Mouse (Mus musculus) layer of hippocampus, adult 9-11 months (tissue): Measurements from ENCODE around the gene Tmeff1.

Experiments
- DNase-seq: peaks from one replicate; pipeline ENCODE4 v3.0.0; 2022

The Tmeff1 gene

DNA sequence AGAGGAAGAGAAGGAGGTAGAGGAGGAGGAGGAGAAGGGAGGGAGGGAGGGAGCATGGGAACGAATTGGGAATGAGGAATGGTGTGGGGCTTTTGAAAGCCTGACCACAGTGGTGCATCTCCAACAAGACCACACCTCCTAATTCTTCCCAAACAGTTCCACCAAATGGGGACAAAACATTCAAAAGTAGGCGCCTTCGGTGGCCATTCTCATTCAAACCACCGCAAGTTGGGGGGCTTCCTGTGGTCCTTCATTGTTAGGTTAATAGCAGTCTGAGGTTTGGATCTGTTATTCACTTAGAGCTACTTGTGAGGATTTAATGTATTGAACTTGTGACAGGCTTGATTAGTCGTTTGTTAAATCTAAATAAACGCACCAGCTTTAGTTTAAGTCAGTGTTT, 40.0 kb downstream of the Tmeff1 start:
- no peak for DNase-seq

DNA sequence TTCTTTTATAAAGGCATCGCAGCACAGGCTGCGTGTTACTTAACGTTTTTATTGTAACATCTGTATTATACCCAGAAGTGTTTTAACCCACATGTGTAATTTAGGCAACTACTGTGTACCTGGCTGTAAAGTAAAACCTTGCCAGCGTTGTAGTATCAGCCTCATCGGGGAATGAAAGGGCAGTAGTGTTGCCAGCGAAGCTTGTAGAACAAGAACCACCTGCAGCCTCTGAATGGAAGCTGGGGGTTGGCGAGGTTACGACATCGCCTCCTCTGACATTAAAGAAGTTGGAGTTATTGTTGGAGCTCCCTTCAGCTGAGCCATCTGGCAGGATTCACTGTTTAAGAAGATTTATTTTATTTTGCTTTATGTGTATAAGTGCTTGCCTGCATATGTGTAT, 40.9 kb downstream of the Tmeff1 start:
- DNase-seq: no peak

DNA sequence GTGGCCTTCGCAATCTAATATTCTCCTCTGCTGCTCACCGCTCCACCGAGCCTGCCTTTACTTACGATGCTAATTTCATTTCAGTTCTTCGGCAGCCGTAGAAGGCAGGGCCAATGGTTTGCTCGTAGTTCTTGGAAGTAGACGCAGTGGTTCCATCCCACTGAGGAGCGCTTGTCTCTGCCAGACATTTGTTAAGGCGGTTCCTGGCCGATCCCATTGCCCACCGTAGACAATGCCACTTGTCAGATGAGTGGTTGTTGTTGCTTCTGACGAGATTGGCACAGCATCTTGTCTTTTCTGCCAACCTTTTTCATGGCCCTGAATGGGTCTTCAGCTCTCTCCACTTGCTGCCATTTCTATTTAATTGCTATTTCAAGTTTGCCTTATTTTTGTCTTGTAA, 44.5 kb downstream of the Tmeff1 start:
- peak; percentile 55 for DNase-seq

DNA sequence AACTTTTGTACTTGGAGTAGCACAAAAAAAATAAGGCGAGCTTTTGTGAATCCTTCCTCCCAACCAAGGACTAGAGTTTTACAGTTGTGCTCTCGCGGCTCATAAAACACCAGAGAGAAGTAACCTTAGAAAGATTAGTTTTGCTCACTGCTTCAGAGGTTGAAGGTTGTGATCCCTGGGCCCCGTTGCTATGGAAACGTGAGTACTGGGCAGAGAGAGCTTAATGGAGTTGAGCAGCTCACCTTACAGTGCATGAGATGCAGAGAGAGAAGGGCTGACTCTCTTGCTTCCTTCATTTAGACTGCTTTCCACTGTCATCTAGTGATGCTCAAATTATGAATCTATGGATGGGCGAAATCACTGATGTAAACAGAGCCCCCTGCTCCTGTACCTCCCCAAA, 48.6 kb downstream of the Tmeff1 start:
- DNase-seq: no peak

DNA sequence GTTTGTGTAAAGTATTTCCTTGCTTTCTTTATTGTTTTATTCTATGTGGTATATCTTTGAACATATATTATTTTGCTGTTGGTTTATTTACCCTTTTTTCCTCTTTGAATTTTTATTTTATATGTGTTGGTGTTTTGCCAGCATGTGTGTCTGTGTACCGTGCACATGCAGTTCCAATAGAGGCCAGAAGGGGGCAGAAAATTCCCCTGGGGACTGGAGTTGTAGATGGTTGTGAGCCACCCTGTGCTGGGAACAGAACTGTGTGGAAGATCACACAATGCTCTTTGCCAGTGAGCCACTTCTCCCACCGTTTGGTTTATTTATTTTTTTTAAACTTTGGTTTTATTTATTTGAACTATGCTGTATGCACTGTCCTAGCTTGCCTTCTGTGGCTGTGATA, 49.1 kb downstream of the Tmeff1 start:
- no peak for DNase-seq

DNA sequence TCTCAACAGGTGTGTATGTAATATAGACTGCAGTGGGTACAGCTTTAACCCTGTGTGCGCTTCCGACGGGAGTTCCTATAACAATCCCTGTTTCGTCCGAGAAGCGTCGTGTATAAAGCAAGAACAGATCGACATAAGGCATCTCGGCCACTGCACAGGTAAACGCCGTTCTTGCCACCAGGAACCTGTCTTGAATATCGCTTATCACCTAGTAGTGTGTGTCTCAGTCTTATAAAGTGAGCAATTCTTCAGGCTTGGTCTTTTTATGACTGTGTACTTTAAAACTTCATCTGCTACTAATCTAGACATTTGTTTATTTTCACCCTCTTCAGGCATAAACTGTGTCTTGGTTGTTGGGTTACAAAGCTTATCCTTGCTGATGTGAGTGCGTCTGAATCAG, 51.9 kb downstream of the Tmeff1 start:
- DNase-seq: no peak

DNA sequence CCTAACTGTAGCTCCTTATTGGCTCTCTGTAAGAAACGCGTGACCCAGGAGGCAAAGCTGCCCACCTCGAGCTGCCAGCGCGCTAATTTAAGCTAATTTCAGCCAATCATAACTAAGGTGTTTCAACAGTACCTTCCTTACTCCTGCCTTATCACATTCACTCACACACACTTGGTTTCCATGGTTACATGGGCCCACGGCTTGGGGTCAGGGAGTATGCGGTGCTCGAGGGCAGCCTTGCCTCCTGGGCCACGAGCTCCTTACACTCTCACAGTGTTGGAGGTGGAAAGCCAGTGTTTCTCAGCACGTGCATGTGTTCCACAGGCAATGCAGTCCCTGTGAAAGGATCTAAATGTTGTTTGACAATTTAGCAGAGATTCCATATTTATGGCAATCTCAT, 53.2 kb downstream of the Tmeff1 start:
- no peak for DNase-seq

DNA sequence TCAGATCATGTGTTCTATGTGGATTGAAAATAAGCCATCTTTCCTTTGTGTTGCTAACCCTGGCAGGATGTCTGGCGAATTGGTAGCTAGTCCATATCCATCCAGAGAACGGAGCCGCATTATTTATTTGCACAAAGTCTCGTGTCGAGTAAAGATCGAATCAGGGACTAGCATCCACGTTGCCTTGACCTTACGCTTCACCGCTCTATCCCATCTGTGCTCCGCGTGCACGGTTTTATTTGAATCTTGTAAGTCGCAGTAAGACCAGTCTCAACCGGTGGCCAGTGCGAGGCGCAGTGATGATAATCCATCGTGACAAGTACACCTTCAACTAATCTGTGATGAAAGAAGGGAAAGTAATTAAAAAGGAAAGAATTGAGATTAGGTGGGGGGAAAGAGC, 54.5 kb downstream of the Tmeff1 start:
- no peak for DNase-seq

DNA sequence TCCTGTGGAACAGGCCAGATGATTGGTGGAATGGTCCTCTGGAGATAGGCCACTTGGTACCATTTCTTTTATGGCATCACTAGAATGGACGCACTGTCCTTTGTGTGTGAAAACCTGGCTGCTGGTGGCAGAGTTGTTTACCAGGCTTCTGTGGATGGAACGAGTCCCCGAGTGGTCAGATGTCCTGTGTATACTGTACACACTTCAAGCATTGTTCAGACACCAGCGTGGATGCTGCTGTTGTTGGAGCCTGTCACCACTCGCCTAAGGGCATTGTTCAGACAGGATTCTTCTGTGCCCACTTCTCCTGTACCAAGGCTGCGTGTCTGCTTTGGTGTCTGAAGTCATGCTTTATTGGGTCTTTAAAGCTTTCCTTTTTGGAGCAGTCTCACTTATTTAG, 58.8 kb downstream of the Tmeff1 start:
- peak; percentile 90 for DNase-seq

DNA sequence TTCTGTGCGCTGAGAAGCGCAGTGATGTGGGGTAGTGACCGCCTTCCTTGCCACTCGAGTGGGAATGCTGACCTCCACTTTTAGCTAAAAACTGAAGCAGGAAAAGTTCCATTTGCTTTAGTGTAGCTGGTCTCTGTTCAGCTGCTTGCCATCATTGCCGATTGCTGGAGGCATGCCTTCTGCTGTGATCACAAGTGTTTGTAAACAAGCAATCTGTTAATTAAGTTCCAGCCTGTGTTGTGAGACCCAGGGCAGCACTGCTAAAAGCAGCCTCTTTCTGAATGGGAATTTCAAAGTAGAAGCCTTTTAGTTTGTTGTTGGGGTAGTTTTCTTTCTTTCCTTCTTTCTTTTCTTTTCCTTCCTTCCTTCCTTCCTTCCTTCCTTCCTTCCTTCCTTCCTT, 61.2 kb downstream of the Tmeff1 start:
- DNase-seq: no peak

DNA sequence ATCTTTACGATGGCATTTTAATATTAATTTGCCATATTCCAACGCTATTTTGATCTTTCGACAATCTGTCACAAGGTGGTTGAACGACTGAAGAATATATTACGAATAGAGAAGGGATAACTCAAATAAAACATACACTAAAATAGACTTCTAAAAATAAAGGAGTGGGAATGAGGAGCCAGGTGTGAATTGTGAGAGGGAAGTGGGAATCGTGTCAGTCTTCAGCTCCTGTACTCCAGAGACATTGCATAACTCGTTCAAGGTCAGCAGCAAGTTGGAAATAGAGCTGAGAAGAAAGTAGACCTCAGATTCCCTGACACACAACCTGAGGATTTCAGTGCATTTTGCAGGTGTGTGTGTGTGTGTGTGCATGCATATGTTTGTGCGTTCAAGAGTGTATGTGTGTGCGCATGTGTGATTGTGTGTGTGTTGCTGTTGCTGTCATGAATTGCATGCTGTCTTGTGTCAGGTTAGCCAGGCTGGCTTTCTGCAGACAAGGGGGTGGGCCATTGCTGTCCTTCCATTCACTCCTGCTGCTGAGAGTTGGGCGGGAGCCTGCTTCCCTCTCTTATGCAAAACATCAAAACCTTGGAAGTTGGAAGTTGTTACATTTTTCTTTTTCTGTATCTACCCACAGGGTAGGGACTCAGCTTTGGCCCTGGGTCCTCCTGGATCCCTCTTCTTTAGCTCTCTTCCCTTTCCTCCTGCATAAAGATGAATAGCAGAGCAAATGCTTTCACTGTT, 65.8 kb downstream of the Tmeff1 start:
- no peak for DNase-seq

DNA sequence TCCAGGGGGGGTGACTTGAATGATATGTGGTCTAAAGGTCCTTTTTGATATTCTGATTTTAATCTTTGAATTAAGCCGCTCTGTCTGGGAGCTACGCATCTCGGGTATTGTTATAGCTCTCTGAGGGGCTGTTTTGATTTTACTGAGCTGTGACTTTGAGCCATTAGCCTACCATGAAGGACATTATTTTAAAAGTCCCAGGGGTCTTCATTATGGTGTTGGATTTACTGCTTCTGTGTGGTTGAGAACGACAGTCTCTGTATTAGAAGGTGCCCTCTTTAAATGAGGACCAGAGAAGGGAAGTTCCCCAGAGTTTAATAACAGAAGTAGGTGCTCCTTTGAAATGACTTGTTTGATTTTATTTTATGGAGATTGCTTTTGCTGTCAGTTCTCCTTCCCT, 69.1 kb downstream of the Tmeff1 start:
- no peak for DNase-seq

DNA sequence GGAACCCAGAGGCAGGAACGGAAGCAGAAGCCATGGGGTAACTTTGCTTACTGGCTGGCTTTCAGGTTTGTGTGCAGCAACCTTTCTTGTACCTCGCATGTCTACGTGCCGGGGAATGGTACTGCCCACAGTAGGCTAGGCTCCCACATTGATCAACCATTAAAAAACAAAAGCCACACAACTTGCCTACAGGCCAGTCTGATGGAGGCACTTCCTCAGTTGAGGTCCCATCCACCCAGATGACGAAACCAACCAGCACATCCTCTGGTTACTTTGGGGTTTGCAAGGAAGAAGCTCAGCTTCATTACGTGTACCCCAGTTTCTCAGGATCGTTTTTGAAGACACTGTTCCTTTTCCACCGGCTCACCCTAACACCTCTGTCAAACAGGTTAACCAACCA, 71.6 kb downstream of the Tmeff1 start:
- DNase-seq: no peak

DNA sequence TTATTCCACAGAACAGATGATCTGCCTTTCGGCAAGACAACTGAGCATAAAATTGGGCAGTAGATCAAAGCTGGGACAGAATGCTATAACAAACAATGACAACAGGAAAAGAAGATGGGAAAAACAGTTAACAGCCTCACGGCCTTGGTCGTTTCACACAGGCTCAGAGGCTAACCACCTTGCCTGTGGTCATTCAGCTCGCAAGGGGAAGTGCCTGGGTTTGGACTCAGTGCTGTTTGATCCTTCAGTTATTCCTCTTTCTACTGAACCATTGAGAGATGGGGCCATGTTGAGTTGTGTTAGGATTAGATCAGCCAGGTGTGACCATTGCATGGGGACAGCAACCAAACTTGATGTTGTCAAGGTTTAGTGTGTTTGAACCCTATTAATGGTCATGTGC, 75.2 kb downstream of the Tmeff1 start:
- DNase-seq: no peak

DNA sequence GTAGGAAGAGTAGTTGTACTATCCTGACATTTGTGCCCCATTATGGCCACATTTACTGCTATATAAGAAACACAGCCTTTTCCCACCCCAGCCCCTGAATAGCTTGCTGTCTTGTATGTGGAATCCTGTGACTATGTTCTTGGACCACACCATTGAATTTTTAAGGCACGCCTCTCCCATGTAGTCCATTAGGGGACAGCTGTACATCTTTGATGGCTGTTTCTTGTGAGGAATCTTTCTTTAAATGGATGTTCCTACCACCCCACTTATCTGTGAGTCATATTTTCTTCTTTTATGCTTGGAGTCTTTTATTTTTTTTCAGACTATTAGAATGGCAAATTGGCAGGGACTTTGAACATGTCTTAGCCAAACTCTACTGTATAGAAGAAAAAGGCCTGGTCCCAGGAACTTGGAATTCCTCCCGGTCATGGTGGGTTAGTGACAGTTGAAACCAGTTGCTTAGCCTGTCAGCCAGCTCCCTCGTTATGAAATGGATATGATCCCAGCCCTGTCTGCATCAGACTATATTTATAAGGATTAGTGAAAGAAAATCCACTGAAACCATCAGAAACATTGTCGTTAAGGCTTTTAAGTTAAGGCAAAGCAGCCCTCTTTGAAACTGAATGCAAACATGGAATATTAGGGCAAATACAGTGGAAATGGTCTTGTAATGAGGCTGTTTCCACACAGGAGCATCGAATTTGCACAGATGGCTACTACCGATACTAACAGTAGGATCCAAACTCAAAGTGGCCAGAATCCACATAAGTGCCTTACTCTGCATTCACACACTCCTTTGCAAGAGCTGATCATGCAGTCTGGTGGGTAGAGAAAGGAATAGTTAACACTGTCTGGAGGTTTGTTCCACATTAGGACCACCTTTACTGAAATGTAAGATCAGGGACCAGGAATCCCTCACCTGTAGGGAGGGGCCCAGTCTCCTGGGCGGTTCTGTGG, 75.9 kb downstream of the Tmeff1 start:
- no peak for DNase-seq

DNA sequence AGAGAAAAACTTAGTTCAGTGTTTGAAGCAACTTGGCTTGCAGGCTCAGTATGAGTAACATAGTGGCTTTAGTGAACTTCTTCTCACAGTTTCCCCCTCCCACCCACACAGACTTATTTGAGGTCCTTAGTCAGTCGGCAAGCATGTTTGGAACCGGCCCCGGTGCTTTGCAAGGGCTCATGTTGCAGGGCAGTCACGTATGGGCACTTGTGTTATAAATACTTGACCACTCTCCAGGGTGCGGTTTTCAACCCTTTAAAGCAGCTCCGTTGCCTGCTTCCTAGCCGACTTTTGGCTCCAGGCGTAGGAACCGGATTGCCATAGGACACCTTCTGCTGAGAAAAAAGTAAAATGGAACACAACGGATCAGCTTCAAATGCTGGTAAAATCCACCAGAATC, 78.3 kb downstream of the Tmeff1 start, which contains the start of gene Cavin4:
Gene Cavin4 (plus strand): TSS at position 244 of the 400 bp plus-strand sequence.
- no peak for DNase-seq

DNA sequence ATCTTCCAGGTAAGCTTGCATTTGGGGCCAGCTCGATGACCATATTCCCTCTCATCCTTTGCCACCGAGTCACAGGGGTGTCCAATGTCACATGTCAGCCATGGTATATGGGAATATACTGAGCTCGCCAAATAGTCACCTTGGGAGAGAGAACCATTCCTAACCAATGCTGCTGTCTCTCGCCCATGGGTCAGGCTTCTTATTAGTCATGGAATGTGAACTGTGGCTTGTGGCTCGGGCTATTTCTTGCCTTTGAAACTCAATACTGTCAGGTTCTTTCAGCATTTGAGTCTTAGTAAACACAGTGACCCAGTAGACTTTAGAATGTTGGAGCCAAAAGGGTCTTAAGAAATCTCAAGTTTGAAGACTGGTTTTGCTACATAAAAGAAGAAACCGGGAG, 79.0 kb downstream of the Tmeff1 start:
- DNase-seq: no peak

DNA sequence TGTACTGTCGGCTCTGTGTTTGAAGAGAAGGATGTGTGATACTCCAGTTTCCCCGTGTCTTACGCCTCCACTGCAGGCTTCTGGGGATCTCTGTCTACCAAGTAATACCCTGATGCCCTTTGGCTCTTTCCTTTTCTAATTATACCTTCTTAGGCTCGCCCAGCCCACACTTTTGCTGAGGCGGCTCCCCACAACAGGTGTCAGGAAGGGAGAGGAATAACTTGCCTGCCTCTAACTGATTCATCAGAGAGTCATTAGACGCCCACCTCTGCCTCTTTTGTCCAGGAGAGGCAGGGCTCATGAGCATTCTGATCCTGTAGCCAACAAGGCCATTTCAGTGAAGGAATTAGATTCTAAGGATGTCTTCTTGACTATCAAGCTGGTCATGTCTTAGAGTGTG, 82.3 kb downstream of the Tmeff1 start:
- no peak for DNase-seq

DNA sequence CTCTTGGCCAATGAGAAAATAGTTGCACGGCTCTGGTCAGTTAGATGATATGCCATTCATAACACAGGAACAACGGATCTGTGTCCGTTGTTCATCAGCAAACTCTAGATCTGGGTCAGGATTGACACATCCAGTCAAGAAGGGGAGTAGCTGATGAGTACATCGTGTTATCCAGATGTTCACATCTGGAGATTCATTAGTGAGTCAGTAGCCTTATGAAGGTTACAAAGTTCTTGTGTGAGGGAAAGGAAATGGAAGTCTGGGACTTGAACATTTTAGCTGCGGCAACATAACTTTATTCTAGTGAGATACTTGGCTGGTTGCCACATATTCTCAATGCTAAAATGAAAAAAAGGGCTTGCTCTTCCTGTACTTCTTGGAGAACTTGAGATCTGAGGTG, 87.9 kb downstream of the Tmeff1 start:
- DNase-seq: no peak

DNA sequence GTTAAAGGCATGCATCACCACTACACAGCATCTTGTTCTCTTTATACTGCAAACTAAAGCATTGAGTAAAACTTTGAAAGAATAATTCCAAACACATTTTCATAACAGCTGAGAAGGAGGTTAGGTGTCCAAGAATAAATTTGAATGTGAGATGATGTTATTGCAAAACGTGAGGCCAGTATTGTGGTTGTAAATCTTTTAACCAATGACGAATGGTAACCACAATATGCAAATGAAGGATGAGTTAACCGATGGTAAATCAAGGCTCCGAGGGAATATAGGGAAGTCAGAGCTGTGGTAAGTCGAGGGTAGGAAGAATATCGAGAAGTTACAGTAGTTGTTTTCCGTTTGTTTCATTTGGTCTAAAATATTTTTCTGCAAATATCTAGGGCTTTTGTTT, 89.4 kb downstream of the Tmeff1 start:
- no peak for DNase-seq

DNA sequence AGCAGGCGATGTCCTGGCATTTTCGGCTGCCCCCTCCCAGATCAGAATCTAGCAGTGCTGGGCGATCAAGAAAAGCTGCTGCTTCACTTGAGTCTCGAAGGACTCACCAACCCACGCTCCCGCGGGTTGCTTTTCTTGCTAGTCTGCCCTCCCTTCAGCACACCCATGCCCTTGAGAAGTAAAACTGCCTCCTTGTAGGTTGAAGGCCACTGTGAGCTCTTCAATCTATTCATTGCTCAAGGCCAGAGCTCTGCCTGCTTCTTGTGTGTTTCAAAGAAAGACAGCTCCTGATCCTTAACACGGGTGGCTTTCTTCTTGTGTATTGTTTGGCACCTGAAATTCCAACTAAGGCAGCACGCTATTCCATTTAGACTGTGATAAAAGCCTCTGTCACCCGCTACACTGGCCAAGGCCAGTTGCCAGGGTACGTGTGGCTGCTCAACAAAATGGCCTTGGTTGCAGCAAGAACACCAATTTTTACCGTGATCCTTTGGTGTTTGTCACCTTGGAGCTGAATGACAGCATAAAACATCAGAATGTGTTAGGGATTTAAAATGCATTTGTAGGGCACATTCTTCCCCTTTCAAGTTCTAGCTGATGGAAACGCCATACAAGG, 91.7 kb downstream of the Tmeff1 start:
- DNase-seq: no peak

DNA sequence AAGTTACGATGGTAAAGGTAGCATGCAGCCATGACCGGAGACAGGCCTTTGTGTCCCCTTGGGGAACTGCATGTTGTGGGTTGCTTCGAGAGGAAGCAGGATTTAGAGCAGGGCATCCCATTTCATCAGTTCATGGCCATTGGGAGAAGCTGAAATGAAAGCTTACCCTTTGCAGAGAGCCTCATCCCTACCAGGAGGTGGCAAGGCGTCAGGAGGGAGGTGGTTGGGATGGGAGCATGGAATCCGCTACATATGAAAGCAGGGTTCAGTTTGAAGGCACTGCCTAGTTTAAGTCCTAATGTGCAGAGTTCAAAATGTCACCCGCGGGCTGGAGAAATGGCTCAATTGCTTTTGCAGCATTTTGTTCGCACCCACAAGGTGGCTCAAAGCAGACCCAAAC, 92.3 kb downstream of the Tmeff1 start:
- no peak for DNase-seq

DNA sequence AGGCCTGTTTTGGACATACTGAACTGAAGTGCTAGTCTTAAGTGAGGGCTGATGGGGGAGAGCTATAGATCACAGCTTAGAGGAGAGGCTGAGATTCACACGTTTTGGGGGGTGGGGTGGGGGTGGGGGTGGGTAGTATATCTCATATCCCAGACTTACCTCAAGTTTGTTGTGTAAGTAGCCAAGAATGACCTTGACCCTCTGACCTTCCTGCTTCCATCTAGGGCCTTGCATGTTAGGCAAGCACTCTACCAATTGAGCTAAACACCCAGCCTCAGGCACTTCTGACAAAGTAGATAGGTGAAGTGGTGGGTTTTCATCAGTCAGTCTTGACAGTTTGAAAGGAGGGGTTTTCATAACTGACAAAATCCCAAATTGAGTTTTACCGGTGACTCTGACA, 92.8 kb downstream of the Tmeff1 start:
- DNase-seq: no peak

DNA sequence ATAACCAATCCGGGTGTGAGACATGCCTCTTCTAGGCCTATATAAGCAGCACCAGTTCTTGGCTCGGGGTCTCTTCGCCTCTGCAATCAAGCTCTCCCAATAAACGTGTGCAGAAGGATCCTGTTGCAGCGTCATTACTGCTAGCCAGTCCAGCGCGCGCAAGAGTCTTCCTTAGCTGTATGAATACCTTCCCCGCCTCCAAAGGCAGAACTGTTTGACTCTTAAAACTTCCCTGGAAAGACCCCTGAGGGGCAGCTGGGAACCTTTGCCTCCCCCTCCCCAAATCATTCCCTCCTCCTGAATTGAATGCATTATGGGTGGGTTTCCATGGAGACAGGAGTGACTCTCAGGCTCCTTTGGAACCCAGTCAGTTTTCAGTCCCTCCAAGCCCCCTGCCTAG, 93.8 kb downstream of the Tmeff1 start:
- DNase-seq: no peak
